In genomic region chr1:43534060-43534760, GRCm38 (mm10) we compare ENCODE assay signal across 16 mouse cellular contexts.
DNase-seq lines count a peak whose midpoint lies in the region; ATAC-seq and TF ChIP-seq lines count a peak whose summit lies in the region.
"Had no signal": no experiment of that assay in that cellular context is flagged by ENCODE, and none has a peak within 500 bp of the region (broad histone marks: within the 10 kb centered on the region; RNA-seq: fewer than 3 reads in every experiment).

No protein-coding gene starts in this region.

- H3K4me3 ChIP-seq in heart, embryonic 10.5 days, result no peak overlapping the region
- H3K4me3 ChIP-seq in heart, adult 2 months, result no peak overlapping the region
- H3K4me3 ChIP-seq in liver, embryonic 16.5 days (ENCODE audit: low read depth, low read length), result no peak overlapping the region
- no peak overlapping the region for H3K4me3 ChIP-seq in hindbrain, postnatal 0 days (ENCODE audit: low read length)
- no peak overlapping the region for H3K4me3 ChIP-seq in intestine, embryonic 15.5 days (replicated peaks)
- H3K4me3 ChIP-seq: limb, embryonic 12.5 days; midbrain, embryonic 12.5 days; stomach, embryonic 15.5 days had no signal

- no peak overlapping the region for H3K4me2 ChIP-seq in liver, embryonic 16.5 days (ENCODE audit: low read depth, low read length)
- H3K4me2 ChIP-seq in hindbrain, postnatal 0 days (ENCODE audit: low read depth, low read length), result no peak overlapping the region
- H3K4me2 ChIP-seq in intestine, embryonic 15.5 days (replicated peaks), result no peak overlapping the region
- H3K4me2 ChIP-seq: limb, embryonic 12.5 days; midbrain, embryonic 12.5 days; stomach, embryonic 15.5 days had no signal

- ATAC-seq in liver, embryonic 16.5 days (ENCODE audit: low read depth), result peak; percentile 65
- ATAC-seq in hindbrain, postnatal 0 days, result no peak
- ATAC-seq in intestine, embryonic 15.5 days, result no peak
- ATAC-seq: intestine, embryonic 16.5 days had no signal

- no peak for TF ChIP-seq CTCF in heart, adult 2 months (IDR thresholded peaks at IDR 0.05)
- TF ChIP-seq CTCF in hindbrain, postnatal 0 days (IDR thresholded peaks at IDR 0.05; ENCODE audit: low read depth), result no peak

- H3K27ac ChIP-seq in heart, embryonic 10.5 days, result 0 out of 2 replicates have a peak overlapping the region, but pooled peaks have one; percentile 2
- no peak overlapping the region for H3K27ac ChIP-seq in heart, adult 2 months
- H3K27ac ChIP-seq in liver, embryonic 16.5 days (ENCODE audit: low read length), result peak overlapping the region; percentile 34; the same call in 1 of the 2 replicates
- no peak overlapping the region for H3K27ac ChIP-seq in hindbrain, postnatal 0 days
- H3K27ac ChIP-seq in intestine, embryonic 15.5 days, result no peak overlapping the region
- H3K27ac ChIP-seq: limb, embryonic 12.5 days; midbrain, embryonic 12.5 days; stomach, embryonic 15.5 days had no signal

- peaks cover 4% of the 10 kb centered on the region for H3K79me2 ChIP-seq in heart, adult 2 months (replicated peaks; ENCODE audit: control insufficient read depth, insufficient read depth, low read length)

- peaks cover 13% of the 10 kb centered on the region; the same call in 1 of the 2 replicates for H3K36me3 ChIP-seq in heart, embryonic 10.5 days
- H3K36me3 ChIP-seq in heart, adult 2 months (ENCODE audit: control insufficient read depth, insufficient read depth, low read length), result peaks cover 37% of the 10 kb centered on the region
- no peaks in the 10 kb centered on the region for H3K36me3 ChIP-seq in liver, embryonic 16.5 days (ENCODE audit: control insufficient read depth, insufficient read depth)
- H3K36me3 ChIP-seq in hindbrain, postnatal 0 days (ENCODE audit: insufficient read depth, low read length), result no peaks in the 10 kb centered on the region
- no peaks in the 10 kb centered on the region for H3K36me3 ChIP-seq in intestine, embryonic 15.5 days
- H3K36me3 ChIP-seq: stomach, embryonic 15.5 days had no signal

- no peaks in the 10 kb centered on the region for H3K27me3 ChIP-seq in heart, embryonic 10.5 days (ENCODE audit: insufficient read depth, poor library complexity, severe bottlenecking)
- H3K27me3 ChIP-seq in heart, adult 2 months (ENCODE audit: control insufficient read depth, insufficient read depth, low read length), result no peaks in the 10 kb centered on the region
- no peaks in the 10 kb centered on the region for H3K27me3 ChIP-seq in liver, embryonic 16.5 days (ENCODE audit: control insufficient read depth, insufficient read depth, low read depth, low read length)
- H3K27me3 ChIP-seq in hindbrain, postnatal 0 days (ENCODE audit: insufficient read depth, low read length), result no peaks in the 10 kb centered on the region
- no peaks in the 10 kb centered on the region for H3K27me3 ChIP-seq in intestine, embryonic 15.5 days (replicated peaks)
- H3K27me3 ChIP-seq: limb, embryonic 12.5 days; midbrain, embryonic 12.5 days; stomach, embryonic 15.5 days had no signal

- no peak for TF ChIP-seq EP300 in heart, adult 2 months (IDR thresholded peaks at IDR 0.05; ENCODE audit: insufficient read depth, low read depth, low read length)

- H3K9me3 ChIP-seq in heart, embryonic 10.5 days, result no peaks in the 10 kb centered on the region
- H3K9me3 ChIP-seq in liver, embryonic 16.5 days (replicated peaks; ENCODE audit: control insufficient read depth, low read length), result no peaks in the 10 kb centered on the region
- no peaks in the 10 kb centered on the region for H3K9me3 ChIP-seq in hindbrain, postnatal 0 days (ENCODE audit: low read length)
- H3K9me3 ChIP-seq in intestine, embryonic 15.5 days, result no peaks in the 10 kb centered on the region
- H3K9me3 ChIP-seq: limb, embryonic 12.5 days; midbrain, embryonic 12.5 days; stomach, embryonic 15.5 days had no signal

- intact Hi-C loops in heart, adult 2 months (cut with DNase I), result loop anchor here (5.0 kb wide), 1 partner anchor 67 kb away; no protein-coding TSS in a partner anchor

- no peak for TF ChIP-seq POLR2A in heart, adult 2 months (IDR thresholded peaks at IDR 0.05; ENCODE audit: insufficient read depth, low read depth, low read length)

- WGBS in heart, embryonic 10.5 days, result 64% methylated on average over 5 of the region's 5 CpGs
- 56% methylated on average over 5 of the region's 5 CpGs for WGBS in heart, adult 2 months
- WGBS in liver, embryonic 16.5 days (ENCODE audit: insufficient replicate concordance), result 15% methylated on average over 5 of the region's 5 CpGs
- WGBS in hindbrain, postnatal 0 days, result 79% methylated on average over 5 of the region's 5 CpGs
- 76% methylated on average over 5 of the region's 5 CpGs for WGBS in intestine, embryonic 15.5 days

- H3K9ac ChIP-seq in heart, adult 2 months (ENCODE audit: low read depth, low read length), result no peak overlapping the region
- H3K9ac ChIP-seq in liver, embryonic 16.5 days (ENCODE audit: low read depth, low read length), result no peak overlapping the region
- H3K9ac ChIP-seq in hindbrain, postnatal 0 days (replicated peaks; ENCODE audit: low read length), result no peak overlapping the region
- H3K9ac ChIP-seq in intestine, embryonic 15.5 days, result no peak overlapping the region
- H3K9ac ChIP-seq: limb, embryonic 12.5 days; midbrain, embryonic 12.5 days; stomach, embryonic 15.5 days had no signal

- peaks cover 69% of the 10 kb centered on the region for H3K4me1 ChIP-seq in heart, embryonic 10.5 days
- peaks cover 17% of the 10 kb centered on the region for H3K4me1 ChIP-seq in heart, adult 2 months (ENCODE audit: control insufficient read depth, insufficient read depth, low read length)
- peaks cover 32% of the 10 kb centered on the region for H3K4me1 ChIP-seq in liver, embryonic 16.5 days (ENCODE audit: control insufficient read depth, low read depth, low read length)
- peaks cover 21% of the 10 kb centered on the region for H3K4me1 ChIP-seq in hindbrain, postnatal 0 days (ENCODE audit: insufficient read depth, low read length)
- 0 out of 2 replicates have a peak, but pooled peaks cover 7% of the 10 kb centered on the region for H3K4me1 ChIP-seq in intestine, embryonic 15.5 days (replicated peaks)
- H3K4me1 ChIP-seq: midbrain, embryonic 12.5 days had no signal

- DNase-seq in heart, embryonic 10.5 days (ENCODE audit: low spot score), result no peak
- no peak for DNase-seq in heart, adult 2 months
- DNase-seq in 416B (ENCODE audit: low read depth), result peak; percentile 37
- peak; percentile 37 for DNase-seq in c-Kit-positive CD71-positive TER-119-positive erythroid progenitor cells, embryonic 14.5 days (ENCODE audit: low spot score)
- no peak for DNase-seq in thymus, postnatal 14 days
- no peak for DNase-seq in hindbrain, postnatal 0 days (ENCODE audit: low spot score)
- DNase-seq: cerebellum, postnatal 36 days; lung, postnatal 10 days; spleen, adult 18-20 months; thymus, postnatal 36 days had no signal

Comparison
In these comparisons a context has a peak if more than half of its experiments do, and no peak if none do; other contexts are left out.
1. H3K27ac ChIP-seq: peak in heart, embryonic 10.5 days (single experiment) and liver, embryonic 16.5 days (single experiment); none in heart, adult 2 months (single experiment), hindbrain, postnatal 0 days (single experiment) and intestine, embryonic 15.5 days (single experiment).
2. DNase-seq: peak in 416B (single experiment) and c-Kit-positive CD71-positive TER-119-positive erythroid progenitor cells, embryonic 14.5 days (single experiment); none in heart, embryonic 10.5 days (single experiment), heart, adult 2 months (0 of 2), thymus, postnatal 14 days (single experiment) and hindbrain, postnatal 0 days (single experiment).